Mouse (Mus musculus) left cerebral cortex, adult 8-10 months (tissue): Measurements from ENCODE around the gene Timm50. TPM values are rescaled to one million over a fixed set of nuclear protein-coding genes. Genes with fewer than 3 reads are reported as not detected.

ENCODE experiments used
- DNase-seq, 2 experiments: peaks; one replicate each; pipeline ENCODE4 v3.0.0; 2022; ENCODE audit warnings: low spot score in 2 of 2
- total RNA-seq, 4 experiments: library from RNA; stranded (reverse); gene quantifications; 2 replicates each; pipeline ENCODE4 v1.2.4; 2022

Gene Timm50
- total RNA-seq, 4 experiments from 2014 or later = 34.8 to 39.2 (median 39.1) TPM

GRCm38 (mm10) chr7:28326457-28326856 is 14.6 kb upstream of the Timm50 start:
- no peak for DNase-seq

- no peak for DNase-seq
Measured at GRCm38 (mm10) chr7:28325293-28325692, 13.4 kb upstream of the Timm50 start.

- no peak for DNase-seq
Measured at GRCm38 (mm10) chr7:28321974-28322720, 10.3 kb upstream of the Timm50 start.

- DNase-seq = no peak
Measured at GRCm38 (mm10) chr7:28318714-28319113, 6.8 kb upstream of the Timm50 start.

GRCm38 (mm10) chr7:28318036-28318435 is 6.2 kb upstream of the Timm50 start:
- no peak for DNase-seq

GRCm38 (mm10) chr7:28311151-28311925 is 534 bp downstream of the Timm50 start:
- no peak for DNase-seq

- DNase-seq = no peak
Measured at GRCm38 (mm10) chr7:28309737-28310136, 2.1 kb downstream of the Timm50 start.

- DNase-seq = no peak
Measured at GRCm38 (mm10) chr7:28306216-28306615, 5.7 kb downstream of the Timm50 start.

GRCm38 (mm10) chr7:28305641-28306040 is 6.2 kb downstream of the Timm50 start:
- no peak for DNase-seq

- peak in 1 of 2 experiments; percentile 30 for DNase-seq
Measured at GRCm38 (mm10) chr7:28301616-28302433, 10.0 kb downstream of the Timm50 start, which contains the start of gene Dll3. TSS of gene Dll3 (minus strand) at chr7:28302238.

- DNase-seq = no peak
Measured at GRCm38 (mm10) chr7:28298837-28299625, 12.8 kb downstream of the Timm50 start.

- peak in 1 of 2 experiments; percentile 60 for DNase-seq
Measured at GRCm38 (mm10) chr7:28294481-28294880, 17.4 kb downstream of the Timm50 start.

GRCm38 (mm10) chr7:28290638-28291590 is 21.0 kb downstream of the Timm50 start, which contains the start of gene Selenov:
TSS of gene Selenov (minus strand) at chr7:28291186.
- DNase-seq = no peak

- DNase-seq = no peak
Measured at GRCm38 (mm10) chr7:28290165-28290564, 21.7 kb downstream of the Timm50 start.

- DNase-seq = no peak
Measured at GRCm38 (mm10) chr7:28280630-28281029, 31.2 kb downstream of the Timm50 start.

GRCm38 (mm10) chr7:28278279-28278652 is 33.6 kb downstream of the Timm50 start:
- DNase-seq = no peak

- peak; percentile 82 to 97 for DNase-seq
Measured at GRCm38 (mm10) chr7:28277615-28278278, 34.1 kb downstream of the Timm50 start, which contains the start of gene Eid2b. TSS of gene Eid2b (plus strand) at chr7:28277739.

- DNase-seq = no peak
Measured at GRCm38 (mm10) chr7:28277237-28277614, 34.6 kb downstream of the Timm50 start.

GRCm38 (mm10) chr7:28271761-28272160 is 40.1 kb downstream of the Timm50 start:
- no peak for DNase-seq
